Mouse (Mus musculus): Measurements from ENCODE around the gene Nudt3.
"Not testable (repeated sequence)": the region's sequence is repeated elsewhere in the genome, so short reads cannot be mapped to it uniquely, and the experiment has no call there.

Gene Nudt3

DNA sequence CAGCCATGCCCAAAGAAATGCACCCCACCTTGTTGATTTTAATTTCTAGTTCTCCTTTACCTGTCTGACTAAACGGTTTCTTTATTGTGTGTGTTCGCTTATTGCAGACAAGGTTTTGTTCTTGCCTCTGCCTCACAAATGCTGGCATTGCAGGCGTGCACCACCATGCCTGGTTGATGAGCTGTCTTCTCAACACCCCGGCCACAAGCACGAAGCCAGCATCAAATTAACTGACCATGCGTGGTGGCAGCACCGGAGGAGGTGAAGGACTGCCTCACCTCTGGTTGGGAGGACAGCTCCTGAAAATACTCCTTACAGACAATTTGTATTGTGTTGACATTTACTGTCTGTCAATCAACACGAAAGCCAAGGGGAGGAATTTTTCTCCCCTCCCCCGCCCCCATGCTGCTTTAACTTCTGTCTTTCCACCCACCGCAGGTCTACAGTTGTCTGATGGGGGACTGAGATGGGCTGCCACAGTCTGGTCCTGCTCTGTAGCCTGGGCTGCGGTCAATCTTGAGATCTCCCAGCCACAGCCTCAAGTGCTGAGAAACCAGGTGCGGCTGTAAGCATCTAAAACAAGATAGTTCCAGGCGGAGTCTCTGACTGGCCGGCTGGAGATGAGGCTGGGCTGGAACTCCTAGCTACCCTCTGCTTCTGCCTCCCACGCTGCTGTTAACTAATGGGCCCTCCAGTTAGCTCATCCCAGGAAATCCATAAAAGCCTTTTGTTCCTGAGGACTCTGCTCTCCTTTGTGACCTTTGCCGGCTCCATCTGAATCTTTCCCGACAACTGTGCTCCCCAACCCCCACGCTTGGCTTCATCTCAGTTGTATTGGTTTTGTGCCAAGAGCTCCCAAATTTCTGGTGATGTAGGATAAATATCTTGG is 13.1 kb upstream of the Nudt3 start, which contains the start of gene Rps10:
TSS of gene Rps10 (minus strand) at position 538 of the 889 bp plus-strand sequence.
- no peak for DNase-seq (ENCODE audit: low spot score in 2 of 2)

DNA sequence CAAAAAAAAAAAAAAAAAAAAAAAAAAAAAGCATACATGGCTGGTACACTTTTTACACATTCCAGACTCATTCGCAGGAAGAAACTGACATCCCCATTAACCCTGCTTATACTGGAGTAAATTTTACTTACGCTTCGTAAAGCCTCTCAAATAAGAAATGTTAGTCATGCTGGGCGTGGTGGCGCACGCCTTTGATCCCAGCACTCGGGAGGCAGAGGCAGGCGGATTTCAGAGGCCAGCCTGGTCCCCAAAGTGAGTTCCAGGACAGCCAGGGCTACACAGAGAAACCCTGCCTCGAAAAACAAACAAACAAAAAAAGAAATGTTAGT is 12.2 kb upstream of the Nudt3 start:
- DNase-seq (ENCODE audit: low spot score in 2 of 2), result not testable (repeated sequence)

DNA sequence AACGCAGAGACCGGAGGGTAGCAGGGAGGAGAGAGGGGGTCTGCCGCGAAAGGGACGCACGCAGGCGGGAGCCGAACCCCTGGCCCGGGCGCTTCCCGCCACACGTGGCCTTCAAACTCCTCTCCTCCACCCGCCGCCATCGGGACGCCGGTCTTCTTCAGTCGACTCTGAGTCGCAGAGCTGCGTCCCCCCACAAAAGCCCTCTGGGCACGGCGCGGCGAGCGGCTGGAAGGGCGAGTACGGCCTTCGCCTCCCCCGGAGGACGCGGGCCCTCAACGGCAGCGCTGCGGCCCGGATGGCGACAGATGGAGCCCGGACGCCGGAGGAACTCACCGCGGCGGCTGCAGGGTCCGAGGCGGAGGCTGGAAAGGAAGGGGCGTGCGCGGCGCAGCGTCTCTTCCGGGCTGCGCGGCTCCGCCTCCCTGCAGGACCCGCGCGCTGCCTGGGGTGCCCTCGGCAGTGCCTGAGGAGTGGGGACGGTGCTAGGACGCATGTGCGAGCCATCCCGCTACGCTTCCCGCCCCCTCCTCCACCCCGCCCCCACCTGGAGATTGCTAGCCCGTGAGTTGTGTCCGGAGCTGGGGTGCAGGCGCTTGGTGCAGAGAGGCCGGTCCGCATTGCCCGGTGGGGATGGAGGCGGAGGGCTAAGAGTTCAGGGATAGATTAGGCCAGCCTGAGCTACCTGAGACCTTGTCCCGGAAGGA is 11.7 kb upstream of the Nudt3 start, which contains the start of gene RPS10-NUDT3:
TSS of gene RPS10-NUDT3 (minus strand) at position 352 of the 704 bp plus-strand sequence.
- DNase-seq (ENCODE audit: low spot score in 2 of 2), result peak; percentile 69 to 86

DNA sequence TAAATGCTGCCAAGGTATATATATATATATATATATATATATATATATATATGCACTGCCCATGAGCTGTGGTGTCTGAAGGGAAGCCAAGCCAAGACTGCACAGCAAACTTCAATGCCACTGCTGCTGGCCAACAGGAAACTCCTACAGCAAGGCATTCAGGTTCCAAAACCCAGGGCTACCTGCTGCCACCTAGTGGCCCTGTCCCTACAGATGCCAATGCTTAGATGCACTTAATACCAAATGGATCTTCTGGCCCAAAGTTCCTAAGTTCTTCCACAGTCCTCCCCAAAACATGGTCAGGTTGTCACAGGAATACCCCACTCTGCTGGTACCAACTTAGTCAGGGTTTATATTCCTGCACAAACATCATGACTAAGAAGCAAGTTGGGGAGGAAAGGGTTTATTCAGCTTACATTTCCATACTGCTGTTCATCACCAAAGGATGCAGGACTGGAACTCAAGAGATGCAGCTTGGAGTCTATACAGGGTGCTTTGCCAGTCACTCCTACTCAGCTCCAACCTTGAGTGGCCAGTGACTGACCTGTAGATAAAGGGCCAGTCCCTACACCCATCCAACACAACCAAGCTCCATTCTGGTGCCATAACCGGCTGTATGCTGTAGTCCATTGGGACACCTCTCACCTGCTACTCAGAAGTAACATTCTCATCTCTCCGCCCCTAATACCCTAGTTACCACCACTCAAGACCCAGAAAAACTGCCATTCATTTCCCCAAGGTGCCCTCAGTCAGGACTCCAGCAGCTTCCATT is 6.1 kb upstream of the Nudt3 start:
- DNase-seq (ENCODE audit: low spot score in 2 of 2), result peak in 1 of 2 experiments; percentile 87

DNA sequence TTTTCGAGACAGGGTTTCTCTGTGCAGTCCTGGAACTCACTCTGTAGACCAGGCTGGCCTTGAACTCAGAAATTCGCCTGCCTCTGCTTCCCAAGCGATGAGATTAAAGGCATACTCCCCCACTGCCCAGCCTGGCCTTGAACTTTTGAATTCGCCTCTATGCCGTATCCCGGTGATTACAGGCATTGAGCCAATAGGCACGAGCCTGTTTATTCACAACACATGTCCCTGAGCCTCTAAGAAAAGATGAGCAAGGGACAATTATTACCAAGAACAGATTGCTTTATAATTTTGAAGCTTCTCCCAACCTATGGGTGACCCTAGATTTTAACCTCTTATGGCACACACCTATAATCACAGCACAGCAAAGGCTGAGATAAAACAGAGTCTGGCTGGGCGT is 5.1 kb upstream of the Nudt3 start:
- DNase-seq (ENCODE audit: low spot score in 2 of 2), result no peak

DNA sequence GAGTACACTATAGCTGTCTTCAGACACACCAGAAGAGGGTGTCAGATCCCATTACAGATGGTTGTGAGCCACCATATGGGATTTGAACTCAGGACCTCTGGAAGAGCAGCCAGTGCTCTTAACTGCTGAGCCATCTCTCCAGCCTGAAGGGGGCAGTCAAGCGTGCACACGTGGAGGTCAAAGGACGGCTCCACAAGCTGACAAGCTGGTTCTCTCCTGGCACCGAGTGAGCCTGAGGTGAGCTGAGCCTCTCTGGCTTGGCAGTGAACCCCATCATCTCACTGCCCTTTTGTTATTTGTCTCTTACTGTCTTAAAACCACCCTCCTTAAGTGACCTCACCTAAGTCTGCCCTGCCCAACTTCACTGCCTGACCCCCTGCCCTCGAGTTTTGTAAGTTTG is 4.2 kb upstream of the Nudt3 start:
- DNase-seq (ENCODE audit: low spot score in 2 of 2), result no peak

DNA sequence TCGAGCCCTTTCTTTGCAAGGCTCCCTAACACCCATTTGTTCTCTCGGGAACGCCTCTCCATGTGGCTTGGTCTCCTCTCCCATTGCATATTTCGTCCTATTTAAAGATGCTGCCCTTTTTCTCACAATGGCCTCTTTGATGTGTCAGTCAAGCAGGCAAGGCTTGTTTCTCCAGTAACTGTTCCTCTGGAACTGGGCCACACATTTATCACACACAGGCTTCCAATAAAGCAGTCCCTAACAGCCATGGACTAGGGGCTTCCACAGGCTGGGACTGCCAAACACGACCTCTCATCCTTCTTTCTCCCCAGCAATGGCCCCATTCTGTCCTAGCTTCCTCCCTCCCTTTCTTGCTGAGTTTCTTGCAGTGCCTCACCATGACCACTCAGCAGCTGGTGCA is 3.4 kb upstream of the Nudt3 start:
- DNase-seq (ENCODE audit: low spot score in 2 of 2), result no peak

DNA sequence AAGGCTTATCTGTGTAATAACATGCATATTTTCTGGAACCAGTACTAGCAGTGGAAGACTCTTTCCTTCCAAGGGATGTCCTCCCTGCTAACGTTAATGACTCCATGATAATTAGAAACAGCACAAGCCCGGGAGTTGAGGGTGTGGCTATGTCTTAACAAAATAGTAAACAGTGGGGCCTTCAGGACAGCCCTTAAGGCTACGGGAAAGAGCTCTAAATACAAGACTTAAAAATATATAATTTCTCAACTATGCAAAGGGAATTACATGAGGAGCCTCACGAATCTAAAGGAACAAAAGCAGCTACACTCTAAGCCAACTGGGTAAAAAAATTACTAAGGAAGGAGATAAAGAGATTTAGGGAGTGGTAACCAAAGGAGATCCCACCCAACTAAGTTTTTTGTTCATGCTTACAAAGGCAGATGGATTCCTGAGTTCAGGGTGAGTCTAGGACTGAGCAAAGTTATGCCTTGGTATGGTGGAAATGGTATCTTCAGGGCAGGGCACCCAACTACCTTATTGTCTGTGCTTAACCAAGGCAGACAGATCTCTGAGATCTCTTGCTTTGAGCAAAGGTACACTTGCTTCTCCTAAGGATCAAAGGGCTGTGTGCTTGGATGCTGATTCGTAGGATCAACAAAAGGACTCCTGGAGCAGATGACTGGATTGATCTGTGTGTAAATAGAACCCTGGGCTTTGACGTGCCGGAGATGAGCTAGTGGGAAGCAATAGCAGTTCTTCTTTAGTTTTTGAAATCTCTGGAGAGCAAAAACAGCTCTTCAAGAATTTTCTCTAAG is 2.4 kb upstream of the Nudt3 start:
- no peak for DNase-seq (ENCODE audit: low spot score in 2 of 2)

DNA sequence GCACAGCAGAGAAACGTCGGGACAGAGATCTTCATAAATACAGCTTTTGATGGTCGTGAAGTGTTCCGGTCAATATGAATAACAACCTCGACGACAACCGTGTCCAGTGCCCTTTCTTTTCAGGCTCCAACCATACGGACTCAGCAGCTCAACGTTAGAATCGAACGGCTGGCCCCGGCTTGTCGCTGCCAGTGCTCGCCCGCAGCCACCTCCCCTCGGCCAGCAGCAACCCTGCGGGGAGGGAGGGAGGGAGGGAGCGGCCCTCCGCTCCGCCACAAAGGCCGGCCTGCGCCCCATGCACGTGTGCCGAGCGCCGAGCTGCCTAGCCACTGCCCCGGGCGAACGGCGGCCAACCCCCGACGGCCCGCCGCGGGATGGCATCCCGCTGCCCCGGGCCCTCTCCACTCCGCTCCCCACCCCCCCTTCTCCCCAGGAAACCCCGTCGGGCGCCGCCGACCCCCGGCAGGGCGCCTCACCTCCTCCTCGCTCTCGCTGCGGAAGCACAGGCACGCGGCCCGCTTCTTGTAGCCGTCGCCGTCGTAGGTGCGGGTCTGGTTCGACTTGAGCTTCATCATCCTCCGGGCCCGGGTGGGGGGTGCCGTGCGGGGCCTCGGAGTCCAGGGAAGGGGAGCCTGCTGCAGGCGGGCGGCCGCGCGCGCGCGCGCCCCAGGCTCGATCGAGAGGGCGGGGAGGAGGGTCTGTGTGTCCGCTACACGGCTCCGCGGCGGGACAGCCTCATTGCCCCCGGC is 510 bp downstream of the Nudt3 start:
- DNase-seq (ENCODE audit: low spot score in 2 of 2), result no peak

DNA sequence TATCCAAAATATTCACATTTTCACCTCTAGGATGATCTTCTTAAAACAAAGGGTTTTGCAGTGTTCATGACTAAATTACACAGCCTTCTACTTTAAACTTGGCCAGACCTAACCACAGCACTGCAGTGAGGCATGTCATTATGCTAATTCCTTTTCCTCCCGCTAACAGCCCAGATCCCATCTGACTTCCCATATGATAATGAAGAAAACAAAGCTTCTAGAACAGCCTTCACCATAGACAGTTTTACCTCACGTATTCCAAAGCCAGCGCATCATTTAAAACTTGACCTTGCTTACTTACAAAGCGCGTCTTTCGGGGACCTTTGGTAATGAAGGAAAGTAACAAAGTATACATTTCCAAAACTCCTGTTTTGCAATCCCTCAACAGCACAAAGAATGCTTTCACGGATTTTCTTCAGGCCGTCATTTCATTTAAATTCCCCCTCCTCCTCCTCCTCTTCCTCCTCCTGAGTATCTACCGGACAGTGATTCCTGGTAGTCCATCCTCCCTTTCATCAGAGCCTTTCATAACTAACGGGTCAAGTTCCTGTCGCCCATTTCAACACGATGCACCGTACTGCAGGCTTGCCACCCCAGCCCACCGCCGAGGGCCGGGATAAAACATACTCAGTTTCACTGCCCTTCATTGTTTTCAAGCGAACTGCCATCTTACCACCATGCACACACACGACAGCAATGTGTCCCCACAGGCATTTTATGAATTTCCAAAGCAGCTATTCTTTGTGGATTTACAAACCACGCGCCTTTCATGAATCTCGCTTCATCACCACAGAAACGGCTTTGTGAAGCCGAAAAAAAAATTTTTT is 1.4 kb downstream of the Nudt3 start:
- DNase-seq (ENCODE audit: low spot score in 2 of 2), result no peak

DNA sequence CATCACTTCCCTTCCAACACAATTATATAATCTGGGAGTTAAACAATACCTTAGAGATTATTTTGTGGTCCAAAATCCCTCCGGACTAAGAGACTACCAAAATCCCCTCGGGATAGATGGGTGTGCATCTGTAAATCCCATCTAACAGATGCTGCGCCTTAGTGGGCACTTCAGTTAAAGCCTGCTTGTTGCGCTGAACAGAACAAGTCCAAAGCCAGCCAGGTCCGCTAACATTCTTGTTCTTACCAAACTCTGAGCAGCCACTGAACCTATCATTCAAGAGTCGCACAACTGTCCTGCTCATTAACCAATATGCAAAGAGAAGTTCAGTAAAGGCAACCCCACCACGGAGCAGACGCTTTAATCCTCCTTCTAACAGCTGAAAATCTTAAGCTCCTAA is 2.1 kb downstream of the Nudt3 start:
- DNase-seq (ENCODE audit: low spot score in 2 of 2), result no peak

DNA sequence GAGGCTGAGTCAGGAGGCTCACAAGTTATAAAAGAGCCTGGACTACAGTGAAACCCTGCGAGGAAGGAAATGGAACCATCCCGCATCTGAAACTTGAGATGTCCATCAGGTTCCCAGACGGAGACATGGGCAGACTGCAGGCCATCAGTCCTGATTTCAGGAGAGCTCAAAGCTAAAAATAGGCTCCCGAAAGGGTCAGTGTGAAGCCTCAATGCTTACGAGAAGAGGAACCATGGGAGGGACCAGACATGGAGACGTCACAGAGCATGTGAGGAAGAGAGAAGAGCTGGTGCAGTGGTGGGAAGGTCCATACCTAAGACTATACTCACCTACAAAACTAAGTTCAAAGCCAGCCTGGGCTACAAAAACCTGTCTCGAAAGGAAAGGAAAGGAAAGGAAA is 7.9 kb downstream of the Nudt3 start:
- DNase-seq (ENCODE audit: low spot score in 2 of 2), result no peak

DNA sequence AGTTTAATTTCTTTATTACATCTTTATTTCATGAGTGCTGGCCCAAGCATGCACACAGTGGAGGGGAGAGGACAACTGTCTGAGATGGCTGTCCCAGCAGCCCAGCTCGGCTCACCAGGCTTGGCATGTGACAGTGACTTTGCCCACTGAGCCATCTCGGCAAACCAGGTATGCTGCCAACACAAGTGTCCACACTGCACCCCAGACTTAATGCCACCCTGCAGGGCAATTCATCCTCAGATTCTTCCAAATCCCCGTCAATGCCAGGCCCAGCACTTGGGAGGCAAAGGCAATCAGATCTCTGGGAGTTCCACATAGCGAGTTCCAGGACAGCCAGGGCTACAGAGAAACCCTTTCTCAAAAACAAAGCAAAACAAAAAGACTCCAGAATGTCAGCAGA is 10.3 kb downstream of the Nudt3 start:
- no peak for DNase-seq (ENCODE audit: low spot score in 2 of 2)

DNA sequence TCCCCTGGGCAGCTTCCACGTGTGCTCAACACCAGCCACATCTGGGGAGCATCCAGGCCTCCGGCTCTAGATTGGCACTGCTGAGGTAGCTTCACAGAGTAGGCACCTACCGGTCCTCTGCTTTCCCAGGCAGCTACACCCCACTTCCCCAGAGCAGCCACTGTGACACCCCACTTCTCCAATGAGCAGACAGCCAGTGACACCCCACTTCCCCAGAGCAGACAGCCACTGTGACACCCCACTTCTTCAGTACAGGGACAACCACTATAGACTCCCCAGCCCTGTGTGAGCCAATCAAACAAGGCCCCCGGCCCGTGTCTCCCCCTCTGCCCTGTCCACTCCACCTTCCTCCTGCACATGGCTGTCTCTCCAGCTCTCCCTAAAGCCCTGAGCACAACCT is 11.3 kb downstream of the Nudt3 start:
- DNase-seq (ENCODE audit: low spot score in 2 of 2), result no peak

DNA sequence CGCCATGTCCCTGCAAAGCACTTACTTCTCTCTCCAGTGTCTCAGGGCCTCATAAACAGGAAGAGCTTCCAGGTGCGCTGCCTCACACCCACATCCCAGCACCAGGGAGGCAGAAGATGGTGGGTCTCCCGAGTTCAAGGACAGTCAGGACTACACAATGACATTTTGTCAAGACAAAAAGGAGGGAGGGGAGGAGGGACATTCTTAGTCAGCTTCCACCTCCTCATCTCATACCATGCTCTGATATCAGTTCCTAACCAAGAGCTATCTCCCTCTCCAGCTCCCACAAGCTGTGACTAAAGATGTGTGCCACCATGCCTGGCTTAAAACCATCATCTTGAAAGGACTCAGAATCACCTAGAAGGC is 11.8 kb downstream of the Nudt3 start:
- DNase-seq (ENCODE audit: low spot score in 2 of 2), result no peak

DNA sequence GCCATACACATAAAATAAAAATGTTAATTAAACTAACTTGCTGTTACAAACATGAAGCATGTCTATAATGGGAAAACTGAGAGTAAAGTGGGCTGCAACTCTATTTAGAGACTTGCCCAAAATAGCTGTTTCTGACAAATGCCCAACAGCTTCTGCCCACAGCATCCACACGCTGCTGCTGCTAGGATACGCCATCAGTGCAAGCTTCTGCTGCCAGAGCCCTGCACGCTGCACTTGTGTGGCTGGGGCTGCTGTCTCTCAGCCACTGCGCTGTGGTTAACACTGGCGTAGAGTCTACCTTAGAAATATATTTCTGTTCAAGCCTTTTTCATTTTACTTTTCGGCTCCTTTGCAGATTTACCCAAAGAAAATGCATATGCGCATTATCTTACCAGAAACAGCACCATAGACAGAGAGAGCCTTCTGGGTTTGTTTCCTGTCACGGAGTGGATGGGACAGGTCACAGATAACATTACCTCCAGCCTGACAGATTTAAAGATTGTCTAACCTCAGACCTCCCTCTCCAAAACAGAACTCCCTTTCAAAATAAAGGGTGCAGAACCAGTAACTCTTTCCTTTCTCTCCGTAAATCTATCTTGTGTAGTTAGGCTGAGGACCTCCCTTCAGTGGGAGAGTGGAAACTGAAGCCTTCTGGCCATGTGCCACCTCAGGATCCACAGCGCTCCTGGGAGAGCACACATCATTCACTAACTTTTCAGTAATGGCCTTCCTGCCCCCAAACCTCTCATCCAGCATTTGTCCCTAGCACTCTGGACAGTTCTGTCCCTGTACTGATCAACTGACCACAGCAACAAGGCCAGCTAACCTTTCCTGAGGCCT is 12.4 kb downstream of the Nudt3 start:
- DNase-seq (ENCODE audit: low spot score in 2 of 2), result peak; percentile 67 to 84

DNA sequence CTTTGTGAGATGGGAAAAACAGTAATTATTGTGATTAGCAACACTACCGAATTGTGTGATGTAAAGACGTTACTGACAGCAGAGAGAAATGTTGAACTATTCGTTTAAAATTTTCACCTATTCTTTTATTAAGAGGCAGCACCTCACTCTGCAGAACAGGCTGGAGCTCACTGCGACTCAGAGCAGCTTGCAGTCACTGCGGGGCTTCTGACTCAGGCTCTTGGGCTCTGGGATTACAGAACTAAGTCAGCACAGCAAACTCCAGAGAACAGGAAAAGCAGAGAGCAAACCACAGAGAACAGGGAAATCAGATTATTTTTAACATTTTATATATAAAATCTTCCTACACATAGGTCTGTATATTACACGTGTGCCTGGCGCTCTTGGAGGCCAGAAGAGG is 13.7 kb downstream of the Nudt3 start:
- no peak for DNase-seq (ENCODE audit: low spot score in 2 of 2)

DNA sequence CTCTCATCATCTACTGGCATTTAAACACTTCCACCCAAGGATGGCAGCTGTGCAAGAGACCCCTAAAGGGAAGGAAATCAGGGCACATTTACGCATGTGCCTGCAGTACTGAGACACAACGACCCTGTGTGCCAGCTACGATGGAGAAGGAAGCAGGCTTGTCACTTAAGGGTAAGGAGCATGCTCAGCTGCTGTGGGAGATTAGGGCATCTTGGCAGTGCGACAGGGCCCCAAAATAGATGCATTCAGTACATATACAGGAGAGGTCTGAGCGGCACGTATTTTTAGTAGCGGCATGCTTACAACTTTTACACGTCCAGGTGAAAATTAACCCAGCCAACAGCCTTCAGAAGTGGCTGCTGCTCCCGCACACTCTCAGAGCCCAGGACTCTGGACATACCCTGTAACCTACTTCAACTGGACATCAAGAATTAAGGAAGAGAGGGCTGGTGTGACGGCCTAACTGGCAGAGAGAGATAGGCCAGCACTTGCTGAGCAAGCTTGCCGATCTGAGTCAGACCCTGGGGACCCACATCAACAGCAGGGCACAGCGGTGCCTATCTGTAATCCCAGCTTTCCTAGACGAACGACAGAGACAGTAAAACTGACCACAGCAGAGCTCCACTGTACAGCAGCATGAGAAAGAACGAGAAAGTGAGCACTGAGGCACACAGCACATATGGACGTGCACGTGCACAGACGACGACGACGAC is 19.6 kb downstream of the Nudt3 start:
- DNase-seq (ENCODE audit: low spot score in 2 of 2), result no peak
